Mouse (Mus musculus) left cerebral cortex, adult 11 months (tissue): ENCODE data around the gene Kcnmb2.

Experiments used
- DNase-seq: peaks from one replicate; pipeline ENCODE4 v3.0.0; 2022; ENCODE audit warnings: low spot score

Kcnmb2 gene

DNA sequence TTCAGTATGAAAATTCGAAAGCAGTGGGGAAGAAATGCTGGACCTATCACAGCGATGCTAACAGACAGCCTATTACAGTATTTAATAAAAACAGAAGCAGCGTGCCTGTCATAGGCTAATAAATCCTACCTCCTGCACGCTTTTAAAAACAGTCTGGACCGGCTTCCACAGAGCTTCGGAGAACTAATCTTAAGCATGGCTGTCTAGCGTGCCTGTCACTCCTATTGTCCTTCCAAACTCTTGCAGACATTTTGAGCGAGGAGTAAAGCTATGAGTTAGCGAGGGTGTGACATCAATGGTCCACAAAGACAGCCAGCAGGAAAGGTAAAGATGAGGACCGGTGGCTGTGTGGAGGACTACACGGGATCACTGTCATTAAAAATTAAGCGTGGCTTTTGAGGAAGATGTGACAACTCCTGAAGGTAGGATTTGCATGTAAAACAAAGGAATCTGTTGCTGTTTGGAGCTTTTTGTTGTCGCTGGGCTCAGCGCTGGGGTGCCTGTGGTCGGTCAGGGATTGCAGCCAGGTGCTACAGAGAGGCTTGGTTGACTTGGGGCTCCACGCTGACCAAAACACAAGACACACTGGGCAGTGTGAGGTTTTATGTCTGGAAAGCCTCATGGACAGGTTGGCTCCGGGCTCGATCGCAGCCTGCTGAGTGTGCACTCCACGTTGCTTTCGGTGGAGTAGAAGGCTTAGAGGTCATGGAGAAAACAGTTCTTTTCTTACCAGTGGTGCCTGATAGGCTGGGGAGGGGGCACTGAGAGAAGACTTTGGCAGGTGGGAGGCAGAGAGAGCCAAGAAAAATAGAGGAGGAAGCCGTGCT is at the start of gene Kcnmb2:
Kcnmb2 (plus strand) TSS at position 4 of the 827 bp plus-strand sequence.
- no peak for DNase-seq

DNA sequence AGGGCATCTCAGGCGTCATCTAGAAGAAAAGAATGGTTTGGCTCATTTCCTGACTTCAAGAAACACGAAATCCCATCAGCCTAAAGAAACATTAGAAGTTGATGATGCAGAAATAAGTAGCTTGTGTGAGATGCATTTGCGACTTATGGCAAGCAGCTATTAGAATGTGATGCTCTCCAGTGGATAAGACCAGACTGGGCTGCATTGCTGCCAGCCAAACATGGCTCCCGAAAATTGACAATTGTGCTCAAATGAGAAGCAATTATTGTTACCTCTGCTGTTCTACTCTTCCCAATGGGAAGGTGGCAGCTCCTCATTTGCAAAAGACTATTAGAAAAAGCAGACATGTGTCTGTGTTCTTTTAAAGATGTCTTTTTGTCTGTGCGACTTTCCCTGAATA is 38.8 kb upstream of the Kcnmb2 start:
- DNase-seq = no peak

DNA sequence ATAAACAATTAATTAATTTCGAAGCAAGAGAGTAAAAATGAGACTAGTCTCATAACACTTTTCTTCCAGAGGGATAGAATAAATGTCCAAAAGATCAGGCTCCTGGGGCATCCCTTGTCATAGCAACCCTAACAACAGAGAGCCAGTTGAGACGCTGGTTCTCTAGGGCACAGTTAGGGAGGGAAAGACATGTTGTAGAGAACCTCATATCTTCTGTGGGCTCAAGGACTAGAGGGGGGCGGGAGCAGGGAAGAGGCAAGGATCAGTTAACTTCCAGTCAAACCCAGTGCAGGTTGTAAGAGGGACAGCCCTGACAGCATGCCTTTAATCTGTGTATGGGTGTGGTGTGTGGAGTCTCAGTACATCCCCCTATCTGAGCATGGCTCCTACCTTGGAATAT is 38.2 kb upstream of the Kcnmb2 start:
- no peak for DNase-seq

DNA sequence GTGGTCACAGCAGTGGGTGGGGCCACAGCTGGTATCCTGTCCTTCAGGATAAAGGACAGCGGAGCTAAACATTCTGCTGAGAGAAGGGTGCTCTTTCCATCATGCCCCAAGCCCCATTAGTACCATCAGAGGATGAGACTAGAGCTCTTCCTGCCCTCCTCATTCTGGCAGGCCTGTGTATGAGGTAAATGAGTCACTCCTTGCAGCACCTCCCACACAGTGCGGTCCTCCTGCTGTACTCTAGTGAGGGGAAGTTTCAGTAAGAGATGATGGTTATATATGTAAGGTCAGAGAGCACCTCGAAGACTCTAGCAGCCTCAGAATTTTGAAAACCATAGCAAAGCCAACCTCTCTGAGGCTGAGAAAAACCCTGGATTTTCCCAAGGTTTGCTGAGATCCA is 30.8 kb upstream of the Kcnmb2 start:
- peak; percentile 15 for DNase-seq

DNA sequence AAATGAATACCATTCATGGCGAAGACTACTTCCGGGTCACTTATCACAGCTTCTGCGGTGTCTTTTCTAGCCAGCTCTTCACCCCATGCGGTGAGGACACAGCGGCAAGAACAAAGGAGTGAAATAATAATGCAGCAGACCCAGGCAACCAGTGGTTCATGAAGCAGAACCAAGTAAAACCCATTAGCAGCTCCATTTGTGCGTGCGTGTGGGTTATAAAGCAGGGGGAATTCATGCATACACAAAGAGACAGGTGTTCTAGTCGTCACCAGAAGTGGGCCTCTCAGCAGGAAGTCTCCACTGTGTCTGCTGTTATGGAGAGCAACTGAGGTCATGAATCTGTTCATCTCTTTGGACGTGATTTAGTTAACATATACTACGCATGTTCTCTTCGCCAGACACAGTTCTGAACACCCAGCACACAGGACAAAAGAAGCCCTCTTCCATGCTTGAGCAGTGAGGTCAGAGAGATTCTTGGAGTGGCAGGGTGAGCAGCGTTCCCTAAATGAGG is 19.6 kb upstream of the Kcnmb2 start:
- no peak for DNase-seq

GRCm38 (mm10) chr3:31892653-31893052 is 9.7 kb upstream of the Kcnmb2 start:
- DNase-seq = no peak

- no peak for DNase-seq
Measured at GRCm38 (mm10) chr3:31903506-31903905, 1.2 kb downstream of the Kcnmb2 start.

DNA sequence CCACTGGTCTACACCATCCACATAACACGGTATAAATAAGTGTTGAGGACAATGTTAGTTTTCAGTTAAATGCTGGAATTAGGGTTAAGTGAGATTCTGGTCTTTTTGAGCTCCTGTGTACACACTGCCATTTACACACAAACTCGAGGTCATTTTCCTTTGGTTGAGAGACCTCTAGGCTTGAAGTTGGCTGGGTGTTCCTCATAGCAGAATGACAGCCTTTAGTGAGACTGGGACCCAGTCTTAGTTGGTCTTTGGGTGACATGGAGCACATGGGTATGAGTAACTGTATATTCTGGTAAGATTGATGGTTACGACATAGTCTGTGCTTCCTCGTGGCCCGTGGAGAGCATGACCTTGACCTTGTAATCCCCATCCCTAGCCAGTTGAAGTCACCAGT is 1.8 kb downstream of the Kcnmb2 start:
- DNase-seq = no peak

DNA sequence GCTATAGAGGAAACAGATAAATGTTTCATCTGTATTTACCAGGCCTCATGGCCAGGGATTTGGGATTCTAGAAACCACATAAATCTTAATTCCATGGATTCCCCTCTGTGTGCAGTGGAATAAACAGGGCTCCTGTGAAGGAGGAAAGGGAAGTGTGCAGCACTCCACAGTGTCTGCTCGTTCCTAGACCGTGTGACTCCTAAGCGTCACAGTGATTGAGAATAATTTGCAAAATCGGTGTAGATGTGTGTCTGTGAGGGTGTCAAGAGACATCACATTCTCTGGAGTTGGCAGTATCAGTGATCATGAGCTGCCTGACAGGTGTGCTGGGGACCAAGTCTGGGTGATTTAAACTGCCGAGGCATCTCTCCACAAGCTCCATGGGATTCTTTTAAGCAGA is 8.9 kb downstream of the Kcnmb2 start:
- DNase-seq = no peak

DNA sequence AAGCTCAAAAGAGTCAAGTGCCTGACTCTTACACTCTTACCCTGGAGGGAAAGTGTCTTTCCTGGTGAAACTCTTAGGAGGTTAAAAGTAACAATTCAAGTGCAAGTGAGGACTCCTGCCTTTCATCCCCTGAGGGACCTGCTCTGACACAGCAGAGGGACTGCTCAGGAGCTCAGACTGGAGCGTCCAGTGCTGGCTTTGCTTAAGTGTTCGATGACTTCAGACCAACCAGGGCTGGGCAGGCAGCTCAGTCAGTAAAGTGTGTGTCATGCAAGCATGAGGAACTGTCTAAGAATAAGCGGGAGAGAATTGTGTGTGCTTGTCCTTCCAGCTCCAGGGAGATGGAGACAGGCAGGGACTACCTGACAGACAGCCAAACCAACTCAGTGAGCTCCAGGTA is 9.4 kb downstream of the Kcnmb2 start:
- DNase-seq = no peak

GRCm38 (mm10) chr3:31928544-31928943 is 26.2 kb downstream of the Kcnmb2 start:
- DNase-seq = no peak

GRCm38 (mm10) chr3:31934704-31935103 is 32.4 kb downstream of the Kcnmb2 start:
- DNase-seq = no peak

DNA sequence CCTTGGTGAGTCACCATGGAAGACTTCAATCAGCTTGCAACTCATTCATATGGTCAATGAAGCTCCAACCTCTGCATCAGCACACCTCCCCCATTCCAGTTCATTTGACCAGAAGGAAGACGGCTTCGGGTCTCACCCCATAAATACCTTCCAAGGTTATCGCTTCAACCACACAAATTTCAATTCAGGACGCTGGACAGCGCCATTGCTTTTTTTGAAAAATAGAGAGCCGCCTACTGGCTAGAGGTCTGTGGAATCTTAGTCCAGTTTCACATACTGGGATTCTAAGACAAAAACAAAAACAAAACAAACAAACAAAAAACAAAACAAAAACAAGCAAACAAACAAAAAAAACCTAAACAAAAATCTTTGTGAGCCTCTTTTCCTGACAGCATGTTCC is 39.2 kb downstream of the Kcnmb2 start:
- DNase-seq = no peak

DNA sequence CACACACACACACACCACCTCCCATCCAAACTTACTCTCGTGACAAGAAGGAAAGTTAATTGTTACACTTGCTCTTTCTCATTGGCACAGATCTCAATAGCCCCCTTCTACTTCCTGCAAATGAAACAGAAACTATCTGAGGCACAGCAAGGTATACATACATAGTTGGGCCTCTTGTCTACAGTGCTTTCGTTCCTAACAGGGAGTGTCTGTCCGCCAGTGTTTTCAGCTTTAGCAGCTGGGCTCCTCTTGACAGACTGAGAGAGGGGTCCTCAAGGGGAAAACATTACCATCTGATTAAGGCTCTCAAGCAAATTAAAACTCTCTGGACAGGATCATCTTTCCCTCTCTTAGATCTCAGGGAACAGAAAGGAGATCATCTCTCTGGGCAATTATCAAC is 51.9 kb downstream of the Kcnmb2 start:
- no peak for DNase-seq

- no peak for DNase-seq
Measured at GRCm38 (mm10) chr3:31955004-31955403, 52.7 kb downstream of the Kcnmb2 start.

DNA sequence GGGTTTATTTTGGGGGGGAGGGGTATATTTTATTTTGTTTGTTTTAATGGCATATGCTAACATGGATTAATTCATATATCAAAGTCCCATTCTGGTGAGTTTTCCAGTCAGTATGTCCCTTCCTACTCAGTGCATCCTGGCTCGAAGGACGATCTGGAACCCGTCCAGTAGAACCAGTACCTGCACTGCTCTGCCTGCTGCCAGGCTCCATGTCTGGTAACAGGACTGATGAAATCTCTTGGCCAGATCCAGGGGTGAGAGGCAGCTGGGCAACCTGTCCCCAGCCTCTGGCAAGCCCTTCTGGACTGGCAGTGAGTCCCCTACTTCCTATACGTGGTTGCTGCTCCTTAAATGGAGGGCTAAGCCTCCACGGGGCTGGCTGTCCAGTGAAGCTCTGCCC is 57.5 kb downstream of the Kcnmb2 start:
- no peak for DNase-seq

DNA sequence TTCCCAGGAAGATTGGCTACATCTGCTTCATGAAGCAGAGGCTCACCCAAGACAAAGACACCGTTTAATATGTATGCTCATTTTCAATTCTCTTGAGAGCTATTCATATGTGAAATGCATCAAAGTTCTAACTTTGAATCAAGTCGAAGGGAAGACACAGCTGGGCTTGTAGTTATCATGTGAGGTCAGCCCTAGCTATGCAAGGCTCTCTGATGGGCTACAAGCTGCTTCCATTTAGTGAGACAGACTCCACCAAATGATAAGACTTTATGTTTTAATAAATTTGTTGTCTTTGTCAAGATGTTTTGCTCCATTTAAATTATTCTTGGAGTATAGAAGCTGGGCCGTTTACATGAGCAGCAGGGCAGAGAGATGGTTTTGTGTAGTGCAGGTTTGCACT is 58.9 kb downstream of the Kcnmb2 start:
- DNase-seq = no peak

DNA sequence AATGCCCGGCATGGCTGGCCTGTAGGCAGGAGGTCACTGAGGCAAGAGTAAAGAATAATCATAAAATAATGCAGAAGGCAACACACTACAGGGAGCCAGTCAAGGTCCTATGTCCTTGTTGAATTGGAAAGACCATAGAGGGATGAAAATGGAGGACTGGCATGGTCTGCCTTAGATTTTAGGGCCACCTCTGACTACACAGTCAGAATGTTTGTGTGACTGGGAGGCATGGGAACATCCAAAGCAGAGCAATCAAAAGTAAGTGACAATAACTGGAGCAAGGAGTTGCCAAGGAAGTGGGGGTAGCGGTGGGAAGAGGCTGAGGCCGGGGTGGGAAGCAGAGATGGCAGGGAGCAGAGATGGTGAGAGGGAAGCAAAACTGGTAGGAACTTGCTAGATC is 60.8 kb downstream of the Kcnmb2 start:
- DNase-seq = no peak

- no peak for DNase-seq
Measured at GRCm38 (mm10) chr3:31979661-31980060, 77.4 kb downstream of the Kcnmb2 start.

- DNase-seq = no peak
Measured at GRCm38 (mm10) chr3:31982444-31982843, 80.1 kb downstream of the Kcnmb2 start.

- no peak for DNase-seq
Measured at GRCm38 (mm10) chr3:31985103-31985502, 82.8 kb downstream of the Kcnmb2 start.

DNA sequence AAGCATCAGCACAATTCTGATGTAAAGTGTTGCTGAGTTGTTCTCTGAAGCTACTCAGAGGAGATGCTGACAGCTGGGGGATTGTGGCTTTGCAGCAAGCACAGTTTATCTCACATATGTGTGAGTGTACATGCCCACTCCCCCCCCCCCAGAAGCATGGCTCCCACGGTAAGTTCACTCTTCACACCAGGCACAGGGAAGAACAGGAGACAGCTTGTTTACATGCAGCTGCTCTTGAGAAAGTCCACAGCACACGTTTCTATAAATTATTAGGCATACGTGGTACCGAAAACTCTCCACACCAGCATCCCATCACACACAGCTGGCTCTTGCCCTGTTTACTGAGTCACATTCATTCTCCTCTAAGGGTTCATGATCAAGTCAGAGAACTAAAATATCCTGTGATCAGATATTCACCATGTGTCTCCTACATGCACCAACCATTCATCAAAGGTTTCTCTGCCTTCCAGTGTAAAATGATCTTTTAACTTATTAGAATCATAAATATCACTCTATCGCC is 89.3 kb downstream of the Kcnmb2 start:
- DNase-seq = no peak

GRCm38 (mm10) chr3:32011566-32011965 is 109.3 kb downstream of the Kcnmb2 start:
- no peak for DNase-seq
